8 mouse cellular contexts compared by ENCODE assay signal in genomic region chr7:135790978-135791377, GRCm38 (mm10).
DNase-seq lines count a peak whose midpoint lies in the region; ATAC-seq lines count a peak whose summit lies in the region.

No protein-coding gene starts in this region.

- no peaks in the 10 kb centered on the region for H3K9me3 ChIP-seq in forebrain, embryonic 11.5 days (ENCODE audit: control insufficient read depth, low read length)
- H3K9me3 ChIP-seq in forebrain, embryonic 13.5 days (replicated peaks), result no peaks in the 10 kb centered on the region

- ATAC-seq in forebrain, embryonic 11.5 days (replicated peaks; ENCODE audit: low FRiP score), result no peak
- ATAC-seq in forebrain, embryonic 13.5 days, result no peak
- peak; percentile 78 for ATAC-seq in megakaryocyte-erythroid progenitor cell, adult 5-6 weeks (replicated peaks; ENCODE audit: low FRiP score, low TSS enrichment, poor library complexity, severe bottlenecking)

- H3K4me2 ChIP-seq in forebrain, embryonic 11.5 days (ENCODE audit: low read depth, low read length, severe bottlenecking), result no peak overlapping the region
- H3K4me2 ChIP-seq in forebrain, embryonic 13.5 days, result no peak overlapping the region

- H3K27ac ChIP-seq in forebrain, embryonic 11.5 days (ENCODE audit: low read depth, low read length), result no peak overlapping the region
- no peak overlapping the region for H3K27ac ChIP-seq in forebrain, embryonic 13.5 days

- H3K36me3 ChIP-seq in forebrain, embryonic 11.5 days (ENCODE audit: control insufficient read depth, insufficient read depth, low read length), result no peaks in the 10 kb centered on the region
- H3K36me3 ChIP-seq in forebrain, embryonic 13.5 days (ENCODE audit: poor library complexity, severe bottlenecking), result no peaks in the 10 kb centered on the region

- H3K4me3 ChIP-seq in forebrain, embryonic 11.5 days (ENCODE audit: low read depth, low read length), result no peak overlapping the region
- H3K4me3 ChIP-seq in forebrain, embryonic 13.5 days, result no peak overlapping the region

- DNase-seq in forebrain, embryonic 11.5 days (ENCODE audit: low spot score), result peak; percentile 87
- peak; percentile 35 for DNase-seq in adrenal gland, adult 8-10 months
- DNase-seq in embryo, embryonic 9.5 days (ENCODE audit: extremely low spot score), result peak; percentile 75
- peak; percentile 87 for DNase-seq in heart, postnatal 4 days
- DNase-seq in left cerebral cortex, adult 8-10 months (ENCODE audit: low spot score in 2 of 2), result peak; percentile 16 to 66
- DNase-seq in spleen, postnatal 14 days (ENCODE audit: low spot score in 2 of 2), result peak; percentile 31 to 47

- H3K9ac ChIP-seq in forebrain, embryonic 11.5 days (ENCODE audit: low read length), result no peak overlapping the region
- no peak overlapping the region for H3K9ac ChIP-seq in forebrain, embryonic 13.5 days

- peaks cover 5% of the 10 kb centered on the region for H3K4me1 ChIP-seq in forebrain, embryonic 11.5 days (replicated peaks; ENCODE audit: control insufficient read depth, insufficient read depth, low read length)
- peaks cover 18% of the 10 kb centered on the region for H3K4me1 ChIP-seq in forebrain, embryonic 13.5 days

- H3K27me3 ChIP-seq in forebrain, embryonic 11.5 days (ENCODE audit: control insufficient read depth, insufficient read depth, low read length), result no peaks in the 10 kb centered on the region
- 0 out of 2 replicates have a peak, but pooled peaks cover 6% of the 10 kb centered on the region for H3K27me3 ChIP-seq in forebrain, embryonic 13.5 days

- 4% methylated on average over 3 of the region's 3 CpGs for WGBS in forebrain, embryonic 11.5 days
- 0% methylated on average over 3 of the region's 3 CpGs for WGBS in forebrain, embryonic 13.5 days

Comparison
In these comparisons a context has a peak if more than half of its experiments do, and no peak if none do; other contexts are left out.
1. DNase-seq: peak in every context shown above with its lines; median percentile 87 in forebrain, embryonic 11.5 days; 87 in heart, postnatal 4 days; 75 in embryo, embryonic 9.5 days; 41 in left cerebral cortex, adult 8-10 months; 39 in spleen, postnatal 14 days; 35 in adrenal gland, adult 8-10 months.